Mouse (Mus musculus) left cerebral cortex, adult 18-20 months (tissue): ENCODE measurements around the gene Pxn. TPM values are rescaled to one million over a fixed set of nuclear protein-coding genes. Genes with fewer than 3 reads are reported as not detected.

Experiments used
- DNase-seq, 2 experiments: peaks; one replicate each; pipeline ENCODE4 v3.0.0; 2021 to 2022; ENCODE audit warnings: low spot score in 2 of 2, mixed read lengths in 1 of 2
- total RNA-seq, 2 experiments: library from RNA; stranded (reverse); gene quantifications; 2 replicates each; pipeline ENCODE4 v1.2.3; 2021

Pxn gene
- total RNA-seq, 2 experiments from 2014 or later: 22.2 to 25.7 TPM

DNA sequence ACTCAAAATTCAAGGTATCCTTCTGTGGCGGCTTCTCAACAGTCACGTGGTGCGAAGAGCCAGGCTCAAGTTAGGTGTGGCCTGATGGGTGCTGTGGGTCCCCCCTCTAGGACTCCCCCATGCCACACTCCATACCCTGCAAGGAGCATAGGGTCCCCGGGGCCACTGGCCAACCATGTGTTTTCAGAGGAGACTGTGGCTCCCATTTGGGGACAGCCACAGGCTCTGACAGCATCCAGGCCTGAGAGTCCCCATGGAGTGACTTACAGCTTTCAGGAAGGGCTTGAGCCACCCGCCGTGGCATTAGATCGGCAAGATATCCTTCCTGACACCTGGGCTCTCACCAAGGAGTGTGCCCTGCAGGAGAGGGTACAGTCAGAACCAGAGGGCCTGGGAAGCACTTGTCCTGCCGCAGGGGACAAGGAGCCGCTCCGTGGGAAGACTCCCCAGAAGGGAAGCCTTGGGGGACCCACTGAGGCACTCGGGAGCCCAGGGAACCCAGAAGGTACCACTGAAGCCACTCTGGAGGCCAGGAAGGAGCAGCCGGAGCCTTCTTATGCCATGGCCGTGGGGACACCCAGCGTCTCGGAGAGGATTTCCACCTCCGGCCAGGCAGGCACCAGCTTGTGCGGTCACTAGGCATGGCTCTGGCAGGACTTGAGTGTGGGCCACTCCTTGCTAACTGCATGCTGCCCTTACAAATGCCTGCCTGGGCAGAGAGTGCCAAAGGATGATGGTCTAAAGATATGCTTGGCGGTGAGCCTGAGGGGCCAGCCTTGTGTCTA lies 42.2 kb downstream of the Pxn start:
- DNase-seq: no peak

GRCm38 (mm10) chr5:115550482-115551005 lies 44.1 kb downstream of the Pxn start:
- no peak for DNase-seq

DNA sequence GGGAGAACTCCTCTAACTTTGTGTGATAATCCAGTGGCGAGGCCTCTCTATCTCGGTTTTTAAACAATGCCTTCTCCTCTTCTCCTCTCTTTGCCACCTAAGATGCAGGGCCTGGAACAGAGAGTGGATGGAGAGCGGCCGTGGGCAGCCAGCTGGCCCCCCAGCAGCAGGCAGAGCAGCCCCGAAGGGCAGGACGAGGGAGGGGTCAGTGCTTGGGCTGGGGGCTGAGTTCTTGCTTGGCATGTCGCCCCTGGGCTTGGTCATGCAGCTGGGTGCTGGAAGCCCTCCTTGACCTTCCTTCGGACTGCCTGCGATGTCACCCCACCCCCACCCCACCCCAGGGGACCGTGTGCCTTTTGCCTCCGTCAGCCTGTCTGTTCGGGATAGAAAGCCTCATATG lies 44.9 kb downstream of the Pxn start:
- no peak for DNase-seq

GRCm38 (mm10) chr5:115551799-115552198 lies 45.3 kb downstream of the Pxn start:
- no peak for DNase-seq

DNA sequence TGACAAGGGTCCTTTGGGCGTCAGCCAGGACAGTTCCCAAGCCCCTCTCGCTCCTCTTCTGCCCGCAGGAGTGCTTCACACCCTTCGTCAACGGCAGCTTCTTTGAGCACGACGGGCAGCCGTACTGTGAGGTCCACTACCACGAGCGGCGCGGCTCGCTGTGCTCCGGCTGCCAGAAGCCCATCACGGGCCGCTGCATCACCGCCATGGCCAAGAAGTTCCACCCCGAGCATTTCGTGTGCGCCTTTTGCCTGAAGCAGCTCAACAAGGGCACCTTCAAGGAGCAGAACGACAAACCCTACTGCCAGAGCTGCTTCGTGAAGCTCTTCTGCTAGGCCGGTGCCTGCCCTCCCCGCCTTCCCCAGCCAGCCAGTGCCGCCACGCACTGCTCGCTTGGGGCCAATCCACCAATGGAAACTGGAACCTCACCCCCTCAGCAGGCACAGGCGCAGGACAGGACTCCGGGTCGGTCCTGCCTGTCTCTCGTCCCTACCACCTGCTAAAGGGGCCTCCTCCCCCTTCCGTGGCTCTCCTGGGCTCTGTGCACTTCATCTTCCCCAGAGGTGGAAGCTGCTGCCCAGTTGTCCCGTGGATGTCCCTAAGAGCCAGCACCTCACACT lies 47.4 kb downstream of the Pxn start:
- no peak for DNase-seq

DNA sequence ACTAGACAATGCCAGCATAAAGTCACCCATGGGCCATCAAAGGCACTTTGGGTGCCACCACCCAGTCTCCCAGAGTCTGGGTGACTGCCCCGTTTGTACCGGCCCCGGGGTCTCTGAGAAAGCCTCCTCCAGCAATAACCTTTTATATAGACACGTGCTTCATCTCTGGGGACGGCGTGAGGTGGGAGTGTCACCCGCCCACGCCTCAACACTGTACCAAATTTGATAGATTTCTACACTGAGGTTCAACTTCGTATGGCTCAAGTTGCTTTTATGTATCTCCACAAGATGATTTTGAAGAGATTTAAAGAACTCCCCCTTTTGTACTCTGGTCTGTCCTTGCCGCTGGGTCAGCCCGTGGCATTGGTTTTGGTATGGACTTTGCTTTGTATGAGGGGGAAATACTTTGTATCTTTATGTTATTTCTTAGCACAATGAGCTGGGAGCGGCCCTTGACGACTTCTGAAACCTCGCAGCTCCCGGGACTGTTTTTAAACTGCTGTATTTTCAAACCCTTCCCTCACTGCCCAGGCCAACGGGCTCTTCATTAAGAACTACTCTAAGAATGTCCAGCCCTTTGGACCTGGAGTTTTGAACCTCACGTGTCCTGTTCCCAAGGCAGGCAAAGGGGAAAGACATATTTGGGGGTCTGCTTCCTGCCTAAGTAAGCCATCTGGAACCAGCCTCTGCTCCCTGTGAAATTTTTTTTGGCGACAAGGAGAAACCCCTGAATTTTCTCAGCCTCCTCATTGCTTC lies 48.2 kb downstream of the Pxn start:
- DNase-seq: no peak

DNA sequence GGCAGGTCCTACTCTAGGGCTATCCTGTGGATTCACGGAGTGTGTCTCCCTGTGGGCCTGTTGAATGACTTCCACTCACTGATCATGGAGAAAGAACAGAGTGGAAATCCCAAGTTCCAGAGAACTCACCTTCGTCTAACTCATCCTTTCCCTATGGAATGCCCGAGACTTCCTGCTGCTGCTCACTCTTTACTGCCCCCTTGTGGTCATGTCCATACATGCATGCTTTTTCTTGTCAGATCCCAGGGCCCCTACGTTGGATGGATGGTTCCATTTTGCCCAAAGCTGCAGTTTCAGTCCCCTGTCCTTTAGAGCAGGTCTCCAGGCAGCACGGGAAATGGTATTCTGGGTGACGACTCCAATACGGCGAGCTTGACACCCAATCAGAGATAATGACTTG lies 49.7 kb downstream of the Pxn start:
- DNase-seq: peak; percentile 73 to 85

DNA sequence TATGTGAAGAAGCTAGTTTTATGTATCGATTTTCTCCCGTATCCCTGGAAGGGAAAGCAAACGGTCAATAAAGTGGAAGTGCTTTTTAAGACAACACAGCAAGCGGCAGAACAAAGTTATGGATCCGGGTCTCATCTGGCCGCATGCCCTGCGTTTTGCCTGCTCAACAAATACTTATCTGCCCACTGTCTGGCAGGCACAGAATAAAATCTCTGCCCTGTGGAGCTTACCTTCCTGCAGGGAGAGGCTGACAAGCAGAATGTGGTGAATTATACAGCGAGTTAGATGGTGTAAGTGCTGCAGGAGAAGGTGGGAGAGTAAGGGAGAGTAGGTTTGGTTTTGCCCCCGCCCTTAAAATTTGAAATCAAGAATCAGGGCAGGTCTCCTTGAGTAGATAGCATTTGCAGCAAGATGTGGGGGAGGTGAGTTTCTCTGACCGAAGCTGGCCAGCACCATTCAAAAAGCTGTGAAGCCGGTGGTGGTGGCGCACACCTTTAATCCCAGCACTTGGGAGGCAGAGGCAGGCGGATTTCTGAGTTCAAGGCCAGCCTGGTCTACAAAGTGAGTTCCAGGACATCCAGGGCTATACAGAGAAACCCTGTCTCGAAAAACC lies 51.8 kb downstream of the Pxn start:
- no peak for DNase-seq

DNA sequence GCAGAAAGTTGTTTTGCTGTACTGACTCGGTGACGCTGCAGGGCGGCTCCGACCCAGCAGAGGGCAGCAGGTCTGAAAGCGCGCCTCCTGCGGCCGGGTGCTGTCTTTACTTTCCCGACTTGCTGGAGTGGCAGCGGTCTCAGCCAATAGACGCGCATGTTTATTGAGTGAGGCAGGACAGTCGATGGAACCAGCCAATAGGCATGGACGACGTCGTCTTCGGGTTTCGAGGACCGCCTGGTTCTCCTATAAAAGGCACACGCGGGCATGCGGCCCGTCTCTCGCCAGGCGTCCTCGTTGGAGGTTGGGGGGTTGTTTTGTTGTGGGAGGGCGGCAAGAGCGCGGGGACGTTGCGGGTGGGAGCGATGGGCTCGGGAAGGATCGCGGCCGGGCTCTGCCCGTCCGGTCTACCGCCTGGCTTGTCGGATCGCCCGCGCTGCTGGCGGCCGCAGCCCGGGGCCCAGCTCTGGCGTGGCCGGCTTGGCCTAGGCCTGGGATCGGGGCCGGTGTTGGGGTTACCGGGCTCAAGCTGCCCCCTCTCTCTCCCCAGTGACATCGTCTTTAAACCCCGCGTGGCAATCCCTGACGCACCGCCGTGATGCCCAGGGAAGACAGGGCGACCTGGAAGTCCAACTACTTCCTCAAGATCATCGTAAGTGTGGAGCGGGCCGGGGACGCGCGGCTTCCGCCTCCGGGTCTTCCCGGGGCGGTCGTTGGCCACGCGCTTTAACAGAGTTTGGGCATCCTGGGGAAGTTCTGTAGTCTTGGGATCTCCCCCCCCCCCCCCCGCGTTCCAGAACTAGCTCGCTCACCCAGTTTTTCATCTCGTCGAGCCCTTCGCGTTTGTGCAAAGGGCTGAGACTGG lies 53.0 kb downstream of the Pxn start, which contains the start of gene Rplp0:
Gene Rplp0 (plus strand): TSS at position 231 of the 865 bp plus-strand sequence.
- DNase-seq: peak; percentile 100

DNA sequence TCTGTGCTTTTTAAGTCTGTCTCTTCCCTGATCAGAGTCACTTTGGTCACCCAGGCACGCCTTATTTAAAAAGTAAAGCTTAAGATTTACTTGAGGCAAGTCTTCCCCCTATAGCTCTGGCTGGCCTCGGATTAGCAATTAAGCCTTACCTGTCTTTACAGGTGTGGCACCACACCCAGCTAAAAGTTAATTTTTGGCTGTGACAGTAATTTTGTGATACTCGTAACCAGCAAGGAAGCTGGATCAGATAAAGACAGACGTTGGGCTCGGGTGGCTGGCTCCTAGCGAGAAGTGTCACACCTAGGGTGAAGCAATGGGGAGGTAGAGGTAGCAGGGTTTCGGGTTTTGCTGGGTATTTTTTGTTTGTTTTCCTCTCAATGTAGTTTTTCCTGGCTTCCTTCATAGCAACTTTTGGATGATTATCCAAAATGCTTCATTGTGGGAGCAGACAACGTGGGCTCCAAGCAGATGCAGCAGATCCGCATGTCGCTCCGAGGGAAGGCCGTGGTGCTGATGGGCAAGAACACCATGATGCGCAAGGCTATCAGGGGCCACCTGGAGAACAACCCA lies 53.9 kb downstream of the Pxn start:
- DNase-seq: no peak

GRCm38 (mm10) chr5:115563771-115564585 lies 57.5 kb downstream of the Pxn start:
- no peak for DNase-seq

- peak; percentile 69 to 77 for DNase-seq
Measured at GRCm38 (mm10) chr5:115564737-115565393, 58.4 kb downstream of the Pxn start, which contains the start of gene Gcn1l1. Gene Gcn1l1, plus strand, starts transcription at chr5:115565254.

GRCm38 (mm10) chr5:115565403-115565802 lies 58.9 kb downstream of the Pxn start:
- no peak for DNase-seq

GRCm38 (mm10) chr5:115568681-115569080 lies 62.2 kb downstream of the Pxn start:
- DNase-seq: no peak

DNA sequence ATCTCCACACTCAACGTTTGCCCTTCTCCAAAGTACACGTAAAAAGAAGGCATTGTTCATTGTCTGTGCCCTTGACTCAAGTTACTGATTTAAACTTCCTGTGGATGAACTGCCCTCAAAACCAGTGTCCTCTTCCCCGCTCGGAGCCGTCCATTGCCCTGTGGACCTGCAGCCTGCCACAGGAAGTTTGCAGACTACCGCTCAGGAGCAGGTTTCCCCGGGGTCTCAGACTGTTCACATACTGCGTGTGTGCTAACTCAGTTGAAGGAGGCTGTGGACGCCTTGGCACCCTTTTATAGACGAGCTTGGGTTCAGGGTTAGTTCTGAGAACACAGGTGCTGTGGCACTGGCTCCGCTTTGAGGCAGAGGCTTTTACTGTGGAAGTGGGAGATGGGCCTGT lies 62.8 kb downstream of the Pxn start:
- no peak for DNase-seq

GRCm38 (mm10) chr5:115569721-115570120 lies 63.2 kb downstream of the Pxn start:
- DNase-seq: no peak

DNA sequence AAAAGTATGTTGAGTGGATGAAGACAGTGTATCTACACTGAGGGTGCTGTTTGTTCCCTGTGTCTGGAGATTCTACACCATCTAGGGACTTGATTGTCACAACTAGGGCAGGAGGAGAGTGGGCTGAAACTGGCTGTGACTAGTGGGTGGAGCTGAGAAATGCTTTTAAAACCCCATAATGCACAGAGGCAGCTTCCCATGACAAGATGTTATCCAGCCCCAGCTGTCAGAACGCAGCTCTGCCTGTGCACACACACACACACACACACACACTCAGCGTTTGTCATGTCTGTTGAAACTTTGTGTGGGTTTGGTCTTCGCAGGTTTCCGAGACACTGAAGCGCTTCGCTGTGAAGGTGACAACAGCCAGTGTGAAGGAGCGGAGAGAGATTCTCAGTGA lies 64.6 kb downstream of the Pxn start:
- peak; percentile 65 to 76 for DNase-seq
